Mouse (Mus musculus): ENCODE data around the gene Sgf29. TPM values are rescaled to one million over a fixed set of nuclear protein-coding genes. Genes with fewer than 3 reads are reported as not detected.

The Sgf29 gene
- polyA plus RNA-seq, 1 experiment from 2014 or later, result 53.7 TPM

DNA sequence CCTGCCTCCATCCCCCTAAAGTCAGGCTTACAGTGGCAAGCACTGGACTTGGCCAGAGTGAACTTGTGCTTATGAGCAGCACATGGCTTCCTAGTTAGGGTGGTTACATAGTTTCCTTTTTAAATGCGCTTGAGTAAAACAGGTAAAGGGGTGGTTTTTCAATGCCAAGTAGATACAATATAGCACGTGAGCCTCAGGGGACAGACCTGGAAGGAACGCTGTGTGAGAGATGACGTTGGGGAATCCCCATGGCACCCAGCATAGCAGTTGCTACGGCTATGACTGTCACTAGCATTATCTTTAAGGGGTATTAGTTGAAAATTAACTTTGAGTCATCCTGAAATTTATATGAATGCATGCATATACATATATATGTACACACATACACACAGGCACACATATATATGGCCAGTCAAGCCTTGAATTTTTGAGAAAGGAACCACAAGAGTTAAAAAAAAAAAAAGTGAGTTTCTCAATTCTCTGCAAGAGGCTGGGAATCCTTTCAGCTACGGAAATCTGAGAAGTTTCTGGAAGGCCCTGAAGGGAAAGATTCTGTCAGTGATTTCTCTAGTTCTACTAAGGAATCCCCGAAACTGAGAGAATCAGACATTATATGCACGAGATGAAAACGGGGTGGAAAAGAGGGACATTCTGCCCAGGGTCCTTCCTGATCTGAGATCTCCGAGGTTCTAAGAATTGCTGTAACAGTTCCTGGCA lies 29.4 kb upstream of the Sgf29 start:
- H3K4me2 ChIP-seq, result no peak overlapping the region
- H3K4me3 ChIP-seq (ENCODE audit: low read depth, low read length), result no peak overlapping the region
- ATAC-seq (replicated peaks; ENCODE audit: low FRiP score) (no peak), DNase-seq (ENCODE audit: low spot score) (no peak)
- H3K27ac ChIP-seq (ENCODE audit: low read depth, low read length), result no peak overlapping the region
- no peak overlapping the region for H3K9ac ChIP-seq (ENCODE audit: low read depth, low read length)
- 83% methylated on average over 10 of the region's 10 CpGs for WGBS
- H3K36me3 ChIP-seq (ENCODE audit: control insufficient read depth, insufficient read depth, low read length), result no peaks in the 10 kb centered on the region
- peaks cover 23% of the 10 kb centered on the region for H3K4me1 ChIP-seq (replicated peaks; ENCODE audit: control insufficient read depth, insufficient read depth, low read length)
- no peaks in the 10 kb centered on the region for H3K27me3 ChIP-seq (replicated peaks; ENCODE audit: control insufficient read depth, insufficient read depth, low read length)
- H3K9me3 ChIP-seq (ENCODE audit: control insufficient read depth, low read length), result no peaks in the 10 kb centered on the region

DNA sequence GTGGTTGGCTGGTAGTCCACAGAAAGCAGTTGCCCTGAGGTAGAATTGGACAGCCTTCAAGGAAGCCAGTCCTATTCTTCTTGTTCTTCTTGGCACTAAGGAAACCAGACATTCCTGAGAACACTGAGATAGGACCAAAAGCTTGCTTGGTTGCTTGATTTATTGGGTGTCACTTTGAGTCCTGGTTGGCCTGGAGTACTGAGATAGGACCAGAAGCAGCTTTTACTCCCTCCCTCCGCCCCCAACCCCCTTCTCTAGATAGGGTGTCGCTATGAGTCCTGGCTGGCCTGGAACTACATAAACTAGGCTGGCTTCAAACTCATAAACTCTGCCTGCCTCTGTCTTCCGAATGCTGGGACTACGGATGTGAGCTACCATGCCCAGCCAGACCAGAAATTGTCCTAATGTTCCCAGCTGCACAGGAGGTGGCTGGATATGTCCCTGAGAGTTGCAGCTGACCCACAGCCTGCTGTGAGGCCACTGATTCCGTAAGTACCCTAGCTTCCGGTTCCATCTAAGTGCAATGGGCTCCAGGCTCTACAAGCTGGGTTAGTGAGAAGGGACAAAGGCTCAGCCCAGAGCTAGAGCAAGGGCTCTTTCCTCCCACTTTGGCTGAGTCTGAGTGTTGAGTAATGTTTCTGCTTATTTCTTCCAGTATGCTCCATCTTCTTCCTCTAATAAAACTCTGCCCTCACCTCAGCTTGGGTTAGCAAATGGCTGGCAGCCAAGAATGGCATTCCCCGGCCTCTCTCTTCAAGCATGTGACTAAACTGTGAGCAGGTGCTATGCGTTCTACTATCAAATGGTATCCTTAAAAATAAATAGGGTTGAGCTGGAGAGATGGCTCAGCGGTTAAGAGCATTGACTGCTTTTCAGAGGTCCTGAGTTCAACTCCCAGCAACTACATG lies 27.4 kb upstream of the Sgf29 start:
- Histone ChIP-seq H3K27ac (ENCODE audit: low read depth, low read length) (no peak overlapping the region; the same call in 1 of the 2 replicates), H3K4me3 (ENCODE audit: low read depth, low read length) (no peak overlapping the region; the same call in 1 of the 2 replicates), H3K27me3 (replicated peaks; ENCODE audit: control insufficient read depth, insufficient read depth, low read length) (no peaks in the 10 kb centered on the region), H3K9me3 (ENCODE audit: control insufficient read depth, low read length) (no peaks in the 10 kb centered on the region), H3K4me2 (peak overlapping the region; percentile 30), H3K4me1 (replicated peaks; ENCODE audit: control insufficient read depth, insufficient read depth, low read length) (peaks cover 33% of the 10 kb centered on the region), H3K9ac (ENCODE audit: low read depth, low read length) (no peak overlapping the region), H3K36me3 (ENCODE audit: control insufficient read depth, insufficient read depth, low read length) (no peaks in the 10 kb centered on the region)
- no peak for DNase-seq (ENCODE audit: low spot score)
- 62% methylated on average over 9 of the region's 9 CpGs for WGBS
- ATAC-seq (replicated peaks; ENCODE audit: low FRiP score), result peak; percentile 77

DNA sequence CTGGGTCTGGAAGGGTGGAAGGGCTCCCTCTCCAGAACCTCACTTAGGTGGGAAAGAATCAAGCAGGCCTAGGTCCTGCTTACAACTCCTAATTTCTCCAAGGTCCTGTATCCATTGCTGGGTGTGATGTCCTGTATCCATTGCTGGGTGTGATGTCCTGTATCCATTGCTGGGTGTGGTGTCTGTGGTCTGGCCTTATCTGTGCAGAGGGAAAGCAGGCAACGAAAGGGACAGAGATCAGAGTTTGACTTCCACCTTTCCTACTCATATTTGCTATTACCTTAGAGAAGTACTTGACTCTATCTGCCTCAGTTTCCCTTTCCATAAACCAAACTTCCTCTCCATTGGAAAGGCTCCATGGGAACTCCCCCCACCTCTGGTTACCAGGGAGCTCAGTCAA lies 25.7 kb upstream of the Sgf29 start:
- no peak overlapping the region for H3K9ac ChIP-seq (ENCODE audit: low read depth, low read length)
- H3K27me3 ChIP-seq (replicated peaks; ENCODE audit: control insufficient read depth, insufficient read depth, low read length), result no peaks in the 10 kb centered on the region
- DNase-seq (ENCODE audit: low spot score) (no peak), ATAC-seq (replicated peaks; ENCODE audit: low FRiP score) (no peak)
- H3K4me1 ChIP-seq (replicated peaks; ENCODE audit: control insufficient read depth, insufficient read depth, low read length), result peaks cover 33% of the 10 kb centered on the region
- H3K9me3 ChIP-seq (ENCODE audit: control insufficient read depth, low read length), result no peaks in the 10 kb centered on the region
- H3K36me3 ChIP-seq (ENCODE audit: control insufficient read depth, insufficient read depth, low read length), result no peaks in the 10 kb centered on the region
- no peak overlapping the region for H3K4me3 ChIP-seq (ENCODE audit: low read depth, low read length)
- 42% methylated on average over 1 of the region's 1 CpGs for WGBS
- peak overlapping the region; percentile 24; the same call in 1 of the 2 replicates for H3K4me2 ChIP-seq
- no peak overlapping the region for H3K27ac ChIP-seq (ENCODE audit: low read depth, low read length)

DNA sequence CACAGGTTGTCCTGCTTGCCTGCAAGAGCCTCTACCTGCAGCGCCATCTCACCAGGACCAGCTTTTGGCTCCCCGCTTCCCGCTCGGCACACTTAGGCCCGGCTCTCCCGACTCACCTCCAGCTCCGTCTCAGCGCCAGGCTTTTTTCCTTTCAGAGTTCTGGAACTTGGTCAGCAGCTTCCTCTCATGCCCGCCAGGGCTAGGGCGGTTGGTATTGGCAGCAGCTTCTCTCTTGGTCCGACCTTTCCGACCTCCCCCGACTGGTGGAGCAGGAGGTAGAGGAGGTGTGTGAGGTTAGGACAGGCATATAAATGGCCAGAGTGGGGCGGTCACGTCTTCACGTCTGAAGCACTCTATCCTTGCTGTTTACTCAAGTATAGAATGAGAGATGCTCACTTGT lies 24.3 kb upstream of the Sgf29 start:
- H3K27ac ChIP-seq (ENCODE audit: low read depth, low read length), result no peak overlapping the region
- H3K9me3 ChIP-seq (ENCODE audit: control insufficient read depth, low read length), result no peaks in the 10 kb centered on the region
- H3K4me2 ChIP-seq, result peak overlapping the region; percentile 5
- DNase-seq (ENCODE audit: low spot score) (no peak), ATAC-seq (replicated peaks; ENCODE audit: low FRiP score) (no peak)
- H3K4me3 ChIP-seq (ENCODE audit: low read depth, low read length), result no peak overlapping the region
- H3K27me3 ChIP-seq (replicated peaks; ENCODE audit: control insufficient read depth, insufficient read depth, low read length), result no peaks in the 10 kb centered on the region
- no peak overlapping the region for H3K9ac ChIP-seq (ENCODE audit: low read depth, low read length)
- peaks cover 33% of the 10 kb centered on the region for H3K4me1 ChIP-seq (replicated peaks; ENCODE audit: control insufficient read depth, insufficient read depth, low read length)
- 71% methylated on average over 16 of the region's 16 CpGs for WGBS
- H3K36me3 ChIP-seq (ENCODE audit: control insufficient read depth, insufficient read depth, low read length), result no peaks in the 10 kb centered on the region

DNA sequence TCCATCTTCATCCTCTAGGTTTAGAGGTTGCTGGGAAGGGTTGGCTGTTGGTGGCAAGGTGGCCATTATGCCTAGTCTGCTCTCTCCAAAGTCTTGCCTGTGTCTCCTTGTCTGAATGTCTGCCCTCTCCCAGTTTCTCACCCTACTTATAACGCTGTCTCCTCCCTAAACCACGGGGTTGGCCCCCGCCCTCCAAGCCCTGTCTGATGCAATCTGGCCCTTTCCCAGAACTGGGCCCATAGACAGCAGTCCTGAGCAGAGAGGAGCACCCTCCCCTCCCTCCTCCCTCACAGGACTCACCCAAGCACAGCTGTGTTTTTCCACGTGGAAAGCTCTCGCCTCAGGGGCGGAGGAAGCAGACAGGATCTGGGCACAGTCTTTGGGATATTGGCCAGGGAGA lies 23.7 kb upstream of the Sgf29 start:
- no peak overlapping the region for H3K9ac ChIP-seq (ENCODE audit: low read depth, low read length)
- H3K36me3 ChIP-seq (ENCODE audit: control insufficient read depth, insufficient read depth, low read length), result no peaks in the 10 kb centered on the region
- peak; percentile 49 for DNase-seq (ENCODE audit: low spot score)
- 42% methylated on average over 6 of the region's 6 CpGs for WGBS
- no peak overlapping the region for H3K4me3 ChIP-seq (ENCODE audit: low read depth, low read length)
- H3K4me1 ChIP-seq (replicated peaks; ENCODE audit: control insufficient read depth, insufficient read depth, low read length), result peaks cover 33% of the 10 kb centered on the region
- no peak overlapping the region for H3K27ac ChIP-seq (ENCODE audit: low read depth, low read length)
- H3K4me2 ChIP-seq, result peak overlapping the region; percentile 5
- H3K9me3 ChIP-seq (ENCODE audit: control insufficient read depth, low read length), result no peaks in the 10 kb centered on the region
- peak; percentile 82 for ATAC-seq (replicated peaks; ENCODE audit: low FRiP score)
- H3K27me3 ChIP-seq (replicated peaks; ENCODE audit: control insufficient read depth, insufficient read depth, low read length), result no peaks in the 10 kb centered on the region

DNA sequence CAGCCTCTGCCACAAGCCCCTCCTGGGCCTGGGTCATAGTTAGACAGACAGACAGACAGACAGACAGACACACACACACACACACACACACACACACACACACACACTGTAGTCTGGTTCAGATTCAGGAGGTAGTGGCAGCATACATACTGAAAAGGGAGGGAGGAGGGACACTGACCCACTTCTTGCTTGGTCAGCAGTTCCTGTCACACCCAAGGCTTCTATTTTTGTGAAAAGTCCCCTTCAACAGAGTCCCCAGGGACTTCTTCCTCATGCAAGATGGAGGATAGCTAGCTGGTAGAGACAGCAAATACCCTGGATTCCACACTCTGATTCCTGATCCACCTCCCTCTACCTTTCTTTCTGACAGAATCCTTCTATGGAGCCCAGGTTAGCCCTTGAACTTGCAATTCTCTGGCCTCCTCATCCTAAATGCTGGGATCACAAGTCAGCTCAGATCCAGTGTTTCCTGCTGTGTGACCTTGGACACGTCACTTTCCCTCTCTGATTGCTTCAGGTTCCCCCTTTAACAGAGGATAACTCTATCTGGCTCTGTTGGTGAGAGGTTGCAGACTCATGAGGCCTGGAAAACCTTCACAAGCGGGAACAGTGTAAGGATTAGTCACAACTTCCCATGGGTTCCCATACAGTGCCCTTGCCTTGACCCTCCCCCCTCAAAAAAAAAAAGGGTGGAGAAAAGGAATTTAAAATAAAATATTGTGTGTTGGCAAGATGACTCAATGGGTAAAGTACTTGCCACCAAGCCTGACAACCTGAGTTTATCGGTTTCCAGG lies 23.1 kb upstream of the Sgf29 start:
- ATAC-seq (replicated peaks; ENCODE audit: low FRiP score), result no peak
- WGBS, result 80% methylated on average over 3 of the region's 3 CpGs
- Histone ChIP-seq H3K36me3 (ENCODE audit: control insufficient read depth, insufficient read depth, low read length) (no peaks in the 10 kb centered on the region), H3K9ac (ENCODE audit: low read depth, low read length) (no peak overlapping the region), H3K9me3 (ENCODE audit: control insufficient read depth, low read length) (no peaks in the 10 kb centered on the region), H3K4me2 (peak overlapping the region; percentile 5), H3K4me1 (replicated peaks; ENCODE audit: control insufficient read depth, insufficient read depth, low read length) (peaks cover 33% of the 10 kb centered on the region), H3K27me3 (replicated peaks; ENCODE audit: control insufficient read depth, insufficient read depth, low read length) (no peaks in the 10 kb centered on the region), H3K27ac (ENCODE audit: low read depth, low read length) (no peak overlapping the region), H3K4me3 (ENCODE audit: low read depth, low read length) (no peak overlapping the region)
- no peak for DNase-seq (ENCODE audit: low spot score)

DNA sequence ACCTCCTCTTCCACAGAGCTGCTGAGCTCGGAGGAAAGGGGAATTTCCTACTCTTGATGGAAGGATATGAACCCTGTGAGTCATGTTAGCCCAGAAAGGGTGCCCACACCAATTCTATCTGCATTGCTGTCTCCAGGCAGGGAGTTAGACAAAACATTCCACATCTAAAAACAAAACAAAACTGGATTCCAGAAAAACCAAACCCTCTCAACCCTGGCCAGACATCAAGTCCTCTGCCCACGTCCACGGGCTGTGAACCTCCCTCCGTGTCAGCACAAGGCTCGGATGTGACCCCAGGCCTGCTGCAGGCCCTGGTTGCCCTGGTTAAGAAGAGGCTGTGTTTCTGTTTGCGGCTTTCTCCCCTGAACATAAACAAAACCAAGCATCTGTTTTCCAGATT lies 21.0 kb upstream of the Sgf29 start:
- ATAC-seq (replicated peaks; ENCODE audit: low FRiP score) (no peak), DNase-seq (ENCODE audit: low spot score) (no peak)
- Histone ChIP-seq H3K4me2 (no peak overlapping the region), H3K4me1 (replicated peaks; ENCODE audit: control insufficient read depth, insufficient read depth, low read length) (peaks cover 22% of the 10 kb centered on the region), H3K27me3 (replicated peaks; ENCODE audit: control insufficient read depth, insufficient read depth, low read length) (no peaks in the 10 kb centered on the region), H3K27ac (ENCODE audit: low read depth, low read length) (no peak overlapping the region), H3K9me3 (ENCODE audit: control insufficient read depth, low read length) (no peaks in the 10 kb centered on the region), H3K9ac (ENCODE audit: low read depth, low read length) (no peak overlapping the region), H3K4me3 (ENCODE audit: low read depth, low read length) (no peak overlapping the region), H3K36me3 (ENCODE audit: control insufficient read depth, insufficient read depth, low read length) (no peaks in the 10 kb centered on the region)
- WGBS, result 70% methylated on average over 6 of the region's 6 CpGs

DNA sequence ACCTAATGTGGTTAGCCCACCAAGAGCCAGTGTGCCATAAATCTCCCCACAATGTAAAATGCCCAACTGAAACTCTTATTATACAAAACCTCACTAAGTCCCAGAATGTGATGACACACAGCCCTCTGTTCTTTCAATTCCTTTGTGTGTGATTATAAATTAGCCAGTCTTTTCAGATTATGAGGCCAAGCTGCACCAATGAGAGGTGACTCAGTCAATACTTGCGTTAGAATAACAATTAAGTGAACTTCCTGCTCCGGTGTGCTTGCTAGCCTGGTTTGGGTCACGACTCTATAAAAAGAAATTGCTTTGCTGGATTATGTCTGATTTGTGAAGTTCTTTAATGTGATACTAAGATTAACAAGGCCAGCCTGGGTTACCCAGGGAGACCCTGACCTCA lies 19.2 kb upstream of the Sgf29 start:
- ATAC-seq (replicated peaks; ENCODE audit: low FRiP score), result no peak
- DNase-seq (ENCODE audit: low spot score), result no peak
- Histone ChIP-seq H3K27ac (ENCODE audit: low read depth, low read length) (no peak overlapping the region), H3K4me2 (no peak overlapping the region), H3K27me3 (replicated peaks; ENCODE audit: control insufficient read depth, insufficient read depth, low read length) (no peaks in the 10 kb centered on the region), H3K9me3 (ENCODE audit: control insufficient read depth, low read length) (no peaks in the 10 kb centered on the region), H3K4me1 (replicated peaks; ENCODE audit: control insufficient read depth, insufficient read depth, low read length) (peaks cover 16% of the 10 kb centered on the region; the same call in 1 of the 2 replicates), H3K4me3 (ENCODE audit: low read depth, low read length) (no peak overlapping the region), H3K36me3 (ENCODE audit: control insufficient read depth, insufficient read depth, low read length) (no peaks in the 10 kb centered on the region), H3K9ac (ENCODE audit: low read depth, low read length) (no peak overlapping the region)
- WGBS, result 63% methylated on average over 3 of the region's 3 CpGs
